Mouse (Mus musculus) hindbrain, embryonic 14.5 days (tissue): ENCODE data around the gene Rasgef1b. TPM values are rescaled to one million over a fixed set of nuclear protein-coding genes. Genes with fewer than 3 reads are reported as not detected.

Experiments used
- ATAC-seq: fragments of 200-750 bp; cut with Nextera tagmentation; 2 replicates; pipeline ENCODE4 v1.8.0; 2017; ENCODE audit warnings: moderate number of reproducible peaks, mild to moderate bottlenecking, moderate TSS enrichment, moderate library complexity; ENCODE audit not compliant: low FRiP score
- DNase-seq: peaks from one replicate; pipeline ENCODE4 v3.0.0-alpha.2; 2015; ENCODE audit warnings: low spot score
- H3K27ac ChIP-seq: fragments of 300-500 bp; sonication (generic); 2 replicates; pipeline ENCODE4 v1.5.1; 2014; ENCODE audit warnings: mild to moderate bottlenecking, moderate library complexity
- H3K27me3 ChIP-seq: fragments of 300-500 bp; sonication (generic); 2 replicates; pipeline ENCODE4 v1.6.1; 2014; ENCODE audit warnings: mild to moderate bottlenecking, low read length, mixed read lengths; ENCODE audit not compliant: control insufficient read depth, insufficient read depth
- H3K36me3 ChIP-seq: fragments of 300-500 bp; sonication (generic); replicated peaks from 2 replicates; pipeline ENCODE4 v1.6.1; 2014; ENCODE audit not compliant: control insufficient read depth, insufficient read depth
- H3K4me1 ChIP-seq: fragments of 300-500 bp; sonication (generic); replicated peaks from 2 replicates; pipeline ENCODE4 v1.6.1; 2014; ENCODE audit warnings: antibody characterized with exemption, low read length, mixed read lengths; ENCODE audit not compliant: control insufficient read depth, insufficient read depth
- H3K4me2 ChIP-seq: fragments of 300-500 bp; sonication (generic); replicated peaks from 2 replicates; pipeline ENCODE4 v1.6.1; 2014; ENCODE audit warnings: mild to moderate bottlenecking, moderate library complexity
- H3K4me3 ChIP-seq: fragments of 300-500 bp; sonication (generic); replicated peaks from 2 replicates; pipeline ENCODE4 v1.5.1; 2014; ENCODE audit warnings: mild to moderate bottlenecking, low read length
- H3K9ac ChIP-seq: fragments of 300-500 bp; sonication (generic); 2 replicates; pipeline ENCODE4 v1.6.1; 2014
- H3K9me3 ChIP-seq: fragments of 300-500 bp; sonication (generic); 2 replicates; pipeline ENCODE4 v1.6.1; 2016; ENCODE audit warnings: low read length; ENCODE audit not compliant: control insufficient read depth
- WGBS: fragments of 180-500 bp; shearing (Covaris S2); extraction: QIAGEN DNeasy Blood & Tissue Kit; methylation state at CpG from one replicate; pipeline ENCODE4 v1.1.7; 2014; 5-methylcytosine and 5-hydroxymethylcytosine counted together
- polyA plus RNA-seq: library from polyadenylated mRNA; unstranded; fragments of >200 nt; fragmentation: Nextera tagmentation; extraction: Ambion mirVana; gene quantifications from 2 replicates; pipeline ENCODE4 v1.2.1, GENCODE M21; 2014

Gene Rasgef1b
- polyA plus RNA-seq, 1 experiment from 2014 or later: 51.5 TPM

DNA sequence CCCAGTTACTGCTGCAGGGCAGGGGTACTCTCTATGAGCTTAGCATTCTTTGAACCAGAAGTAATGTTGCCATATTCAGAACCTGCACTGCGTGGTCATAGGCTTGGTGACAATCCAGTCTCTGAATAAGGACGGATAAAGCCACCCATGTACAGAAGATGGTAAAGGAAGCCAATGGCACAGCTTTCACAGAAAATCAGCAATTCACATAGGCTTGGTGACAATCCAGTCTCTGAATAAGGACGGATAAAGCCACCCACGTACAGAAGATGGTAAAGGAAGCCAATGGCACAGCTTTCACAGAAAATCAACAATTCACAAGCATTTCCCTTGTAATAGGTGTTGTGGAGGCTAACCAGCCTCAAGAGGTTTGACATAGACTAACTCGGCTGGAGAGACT lies 245.7 kb downstream of the Rasgef1b start:
- no peak overlapping the region for H3K27ac ChIP-seq
- H3K9me3 ChIP-seq: no peaks in the 10 kb centered on the region
- no peaks in the 10 kb centered on the region for H3K36me3 ChIP-seq
- 93% methylated on average over 5 of the region's 5 CpGs for WGBS
- ATAC-seq (no peak), DNase-seq (no peak)
- no peak overlapping the region for H3K9ac ChIP-seq
- H3K4me3 ChIP-seq: no peak overlapping the region
- H3K4me2 ChIP-seq: no peak overlapping the region
- no peaks in the 10 kb centered on the region for H3K27me3 ChIP-seq
- H3K4me1 ChIP-seq: peaks cover 35% of the 10 kb centered on the region

DNA sequence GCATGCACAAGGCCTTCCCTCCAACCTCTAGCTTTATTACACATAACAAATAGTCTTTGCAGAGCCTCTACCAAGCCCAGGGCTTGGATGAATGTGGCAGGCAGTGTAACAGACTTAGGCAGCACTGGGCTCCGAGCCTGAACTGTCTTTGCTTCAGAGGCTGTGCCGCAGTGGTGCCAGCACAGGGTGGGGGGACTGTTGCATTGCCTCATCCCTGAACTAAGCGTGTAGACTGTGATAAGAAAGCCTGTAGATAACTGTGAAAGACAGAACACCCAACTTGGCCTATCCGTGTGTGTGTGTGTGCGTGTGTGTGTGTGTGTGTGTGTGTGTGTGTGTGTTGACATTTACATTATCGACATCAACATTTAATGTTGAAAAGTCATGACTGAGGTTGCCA lies 246.3 kb downstream of the Rasgef1b start:
- WGBS: 93% methylated on average over 6 of the region's 6 CpGs

DNA sequence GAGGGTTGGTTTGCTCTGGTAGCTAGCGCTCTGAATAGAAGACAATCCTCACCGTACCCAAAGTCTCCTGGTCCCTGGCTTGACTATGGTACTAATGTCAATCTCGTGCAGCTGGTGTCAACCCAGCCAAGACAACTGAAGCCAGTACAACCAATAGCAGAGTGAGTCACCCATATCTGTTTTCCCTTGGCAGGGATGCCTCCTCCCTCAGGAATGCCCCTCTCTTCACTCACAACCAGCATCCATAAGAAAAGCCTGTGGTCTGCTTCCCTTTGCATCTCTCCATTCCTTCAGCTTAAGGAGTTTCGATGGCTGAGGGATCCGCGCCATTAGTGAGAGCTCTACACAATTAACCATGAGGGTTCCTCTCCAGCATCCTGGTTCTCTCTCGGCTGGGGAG lies 246.8 kb downstream of the Rasgef1b start:
- ATAC-seq (no peak), DNase-seq (no peak)
- H3K4me3 ChIP-seq: no peak overlapping the region
- H3K27me3 ChIP-seq: no peaks in the 10 kb centered on the region
- H3K27ac ChIP-seq: no peak overlapping the region
- 92% methylated on average over 7 of the region's 7 CpGs for WGBS
- no peaks in the 10 kb centered on the region for H3K9me3 ChIP-seq
- no peak overlapping the region for H3K4me2 ChIP-seq
- no peaks in the 10 kb centered on the region for H3K36me3 ChIP-seq
- no peak overlapping the region for H3K9ac ChIP-seq
- H3K4me1 ChIP-seq: peaks cover 33% of the 10 kb centered on the region

More for the DNA sequence above, 246.3 kb downstream of the Rasgef1b start:
- Histone ChIP-seq H3K9ac (no peak overlapping the region), H3K9me3 (no peaks in the 10 kb centered on the region), H3K4me2 (no peak overlapping the region), H3K27me3 (no peaks in the 10 kb centered on the region), H3K36me3 (no peaks in the 10 kb centered on the region), H3K27ac (no peak overlapping the region), H3K4me1 (peaks cover 35% of the 10 kb centered on the region), H3K4me3 (no peak overlapping the region)
- DNase-seq (no peak), ATAC-seq (no peak)

DNA sequence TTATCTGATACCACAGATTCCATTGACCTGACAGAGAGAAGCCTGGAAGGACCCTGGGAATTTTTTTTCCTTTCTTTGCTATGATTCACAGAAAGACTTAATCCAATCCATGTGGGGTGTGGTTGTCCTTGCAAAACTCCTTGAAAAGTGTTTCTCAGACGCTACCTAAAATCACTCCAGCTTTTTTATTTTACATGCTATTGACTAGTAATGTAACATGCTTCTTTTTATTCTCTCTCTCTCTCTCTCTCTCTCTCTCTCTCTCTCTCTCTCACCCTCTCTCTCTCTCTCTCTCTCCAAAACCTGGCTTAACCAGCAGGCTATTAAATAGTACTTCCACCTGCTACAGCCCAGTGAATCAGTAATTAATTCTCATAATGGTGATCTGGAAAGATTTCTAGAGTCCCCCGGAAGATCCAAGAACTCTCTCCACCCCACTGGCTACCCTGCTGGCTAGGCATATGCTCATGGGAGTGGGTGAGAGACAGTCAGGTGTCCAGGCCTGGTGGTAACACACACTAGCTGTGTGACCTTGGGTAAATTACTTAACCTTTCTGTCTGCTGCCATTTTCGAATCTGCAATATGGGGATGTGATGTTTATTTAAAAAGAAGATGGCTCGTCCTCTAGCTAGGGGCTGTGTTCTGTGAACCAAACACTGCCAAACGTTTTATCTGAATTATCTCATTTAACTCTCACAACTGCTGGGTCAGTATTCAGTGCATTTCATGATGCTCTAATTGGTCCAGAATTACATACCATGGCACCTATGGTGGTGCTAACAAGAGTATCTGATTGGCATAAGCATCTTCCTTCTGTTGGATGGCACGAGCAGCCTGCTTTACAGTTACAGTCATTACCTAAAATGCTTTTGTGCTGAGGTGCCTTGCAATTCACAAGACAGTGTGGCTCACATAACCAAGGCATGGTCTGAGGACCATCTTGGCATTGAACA lies 248.5 kb downstream of the Rasgef1b start:
- Histone ChIP-seq H3K4me1 (peaks cover 29% of the 10 kb centered on the region), H3K27ac (peak overlapping the region; percentile 63), H3K9me3 (no peaks in the 10 kb centered on the region), H3K4me3 (no peak overlapping the region), H3K9ac (peak overlapping the region; percentile 10; the same call in 1 of the 2 replicates), H3K27me3 (no peaks in the 10 kb centered on the region), H3K4me2 (no peak overlapping the region), H3K36me3 (no peaks in the 10 kb centered on the region)
- WGBS: 52% methylated on average over 6 of the region's 6 CpGs
- DNase-seq (no peak), ATAC-seq (no peak)

DNA sequence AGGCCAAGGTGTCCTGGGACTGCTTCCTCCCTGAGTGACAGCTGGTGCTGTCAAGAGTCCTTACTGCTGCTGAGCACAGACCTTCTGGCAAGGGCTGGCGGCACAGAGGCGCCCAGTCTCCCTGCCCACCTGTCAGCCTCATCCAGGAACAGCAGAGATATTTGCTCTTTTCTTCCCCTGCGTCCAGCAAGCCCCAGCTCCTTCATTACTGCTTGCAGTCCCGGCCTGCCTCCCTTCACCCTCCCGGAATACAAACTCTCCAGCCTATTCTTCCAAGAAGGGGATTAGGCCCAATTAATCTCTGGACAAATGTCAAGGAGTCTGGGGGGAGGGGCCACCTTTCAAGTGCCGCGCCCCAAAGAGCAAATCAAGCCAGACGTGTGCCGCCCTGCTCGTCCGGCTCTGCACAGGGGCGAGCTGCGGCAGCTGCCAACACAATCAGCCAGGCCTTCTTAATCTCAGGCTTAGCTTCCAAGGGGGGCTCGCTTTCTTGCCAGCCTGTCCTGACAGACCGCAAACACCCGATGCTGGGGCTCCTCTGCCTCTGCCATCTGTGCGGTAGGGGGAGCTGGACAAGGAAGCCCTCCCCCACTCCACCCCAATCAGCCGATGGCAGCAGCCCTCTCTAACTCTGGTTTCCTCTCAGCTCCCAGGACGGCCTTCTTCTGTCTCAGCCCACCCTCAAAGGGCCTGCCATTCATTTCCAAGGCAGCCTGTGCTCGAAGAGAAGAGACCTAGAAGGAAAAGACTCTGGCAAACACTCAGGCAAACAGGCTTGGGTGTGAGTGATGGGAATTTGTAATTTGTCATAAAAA lies 249.4 kb downstream of the Rasgef1b start:
- H3K27me3 ChIP-seq: no peaks in the 10 kb centered on the region
- peaks cover 29% of the 10 kb centered on the region for H3K4me1 ChIP-seq
- DNase-seq (peak; percentile 63), ATAC-seq (peak; percentile 88)
- WGBS: 2% methylated on average over 20 of the region's 20 CpGs
- no peaks in the 10 kb centered on the region for H3K36me3 ChIP-seq
- H3K27ac ChIP-seq: peak overlapping the region; percentile 63
- no peak overlapping the region for H3K4me3 ChIP-seq
- peak overlapping the region; percentile 37 for H3K4me2 ChIP-seq
- H3K9ac ChIP-seq: peak overlapping the region; percentile 10
- H3K9me3 ChIP-seq: no peaks in the 10 kb centered on the region

DNA sequence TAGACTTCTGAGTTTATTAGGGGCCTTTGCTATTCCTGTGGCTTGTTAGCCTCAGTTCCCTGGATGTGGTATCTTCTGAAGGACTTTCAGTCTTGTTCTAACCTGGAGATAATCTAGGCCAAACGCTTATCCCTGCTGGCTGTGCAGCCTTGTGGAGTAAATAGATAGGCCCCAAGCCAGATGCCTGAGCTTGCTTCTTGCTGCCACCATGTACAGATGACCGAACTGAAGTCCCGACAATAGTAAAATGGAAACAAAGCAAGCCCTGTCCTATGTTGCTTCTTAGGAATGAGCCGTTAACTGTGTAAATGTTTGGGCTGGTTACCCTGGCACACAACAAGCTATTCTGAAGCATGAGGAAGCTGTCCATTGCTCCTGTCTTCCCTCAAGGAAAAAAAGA lies 250.1 kb downstream of the Rasgef1b start:
- Histone ChIP-seq H3K27me3 (no peaks in the 10 kb centered on the region), H3K4me2 (no peak overlapping the region), H3K27ac (peak overlapping the region; percentile 63), H3K9me3 (no peaks in the 10 kb centered on the region), H3K4me3 (no peak overlapping the region), H3K36me3 (no peaks in the 10 kb centered on the region), H3K4me1 (peaks cover 29% of the 10 kb centered on the region), H3K9ac (no peak overlapping the region)
- 26% methylated on average over 4 of the region's 4 CpGs for WGBS
- no peak for ATAC-seq
- no peak for DNase-seq

DNA sequence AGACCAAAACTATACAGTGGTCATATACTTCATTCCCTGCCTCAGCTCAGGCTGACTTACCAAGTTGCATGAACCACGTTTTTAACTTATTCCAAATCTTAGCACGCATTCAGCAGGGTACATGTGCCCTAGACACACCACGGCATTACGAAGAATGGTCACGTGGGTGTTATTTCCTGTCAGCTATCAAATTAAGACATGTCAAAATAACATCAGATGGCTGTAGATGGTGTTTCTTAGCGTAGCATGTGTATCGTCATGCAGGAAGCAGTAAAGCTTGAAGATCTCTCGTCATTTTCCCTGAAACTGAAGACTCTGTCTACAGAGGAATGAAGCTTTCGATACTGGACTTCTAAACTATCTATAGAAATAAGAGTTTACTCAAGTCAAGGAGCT lies 251.4 kb downstream of the Rasgef1b start:
- Histone ChIP-seq H3K27ac (no peak overlapping the region), H3K4me3 (no peak overlapping the region), H3K4me2 (no peak overlapping the region), H3K9ac (no peak overlapping the region), H3K4me1 (peaks cover 29% of the 10 kb centered on the region), H3K36me3 (no peaks in the 10 kb centered on the region), H3K9me3 (no peaks in the 10 kb centered on the region), H3K27me3 (no peaks in the 10 kb centered on the region)
- DNase-seq (no peak), ATAC-seq (no peak)
- WGBS: 88% methylated on average over 9 of the region's 9 CpGs

DNA sequence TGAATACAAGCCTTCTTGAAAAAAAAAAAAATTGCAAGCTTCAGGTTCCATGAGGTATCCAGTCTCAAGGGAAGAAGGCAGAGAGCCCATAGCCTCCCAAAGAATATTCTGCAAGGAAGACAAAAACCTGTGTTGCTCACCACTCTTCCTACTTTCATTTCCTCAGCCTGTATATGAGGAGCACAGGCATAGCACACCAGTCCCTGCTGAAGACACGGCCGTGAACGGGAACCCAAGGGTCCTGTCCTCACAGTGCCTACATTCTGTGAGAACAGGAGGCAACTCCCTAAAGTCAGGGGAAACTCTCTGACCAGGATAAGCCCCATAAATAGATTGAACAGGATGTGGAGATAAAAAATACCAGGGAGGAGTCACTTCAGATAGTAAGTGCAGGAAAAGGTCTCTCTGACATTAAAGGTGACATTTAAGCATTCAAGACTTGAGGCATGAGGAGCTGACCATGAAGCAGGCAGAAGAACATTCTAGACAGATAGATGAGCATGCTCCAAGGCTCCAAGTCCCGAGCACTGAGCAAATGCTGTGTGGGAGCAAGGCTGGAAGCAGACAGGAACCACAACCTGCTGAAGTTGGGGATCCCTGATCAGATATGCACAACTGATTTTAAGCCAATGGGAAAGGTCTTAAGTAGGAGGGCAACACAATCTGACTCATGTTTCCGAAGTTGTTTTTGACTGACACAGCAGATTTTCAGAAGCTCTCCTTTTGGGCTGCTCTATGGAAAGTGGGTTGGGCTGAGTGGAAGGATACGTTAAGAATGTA lies 252.0 kb downstream of the Rasgef1b start:
- no peak overlapping the region for H3K27ac ChIP-seq
- DNase-seq: no peak
- peaks cover 29% of the 10 kb centered on the region for H3K4me1 ChIP-seq
- H3K9me3 ChIP-seq: no peaks in the 10 kb centered on the region
- H3K4me3 ChIP-seq: no peak overlapping the region
- no peak overlapping the region for H3K9ac ChIP-seq
- H3K4me2 ChIP-seq: no peak overlapping the region
- no peaks in the 10 kb centered on the region for H3K27me3 ChIP-seq
- WGBS: 91% methylated on average over 6 of the region's 6 CpGs
- no peak for ATAC-seq
- no peaks in the 10 kb centered on the region for H3K36me3 ChIP-seq
